Mouse (Mus musculus): ENCODE results near the gene Hdc. TPM values are rescaled to one million over a fixed set of nuclear protein-coding genes. Genes with fewer than 3 reads are reported as not detected.

Gene Hdc
- polyA plus RNA-seq, 1 experiment from 2014 or later, result 1.6 TPM

GRCm38 (mm10) chr2:126596347-126597072 lies 22.6 kb downstream of the Hdc start:
- Histone ChIP-seq H3K9ac (ENCODE audit: low read length) (no peak overlapping the region), H3K9me3 (ENCODE audit: control insufficient read depth, low read length) (no peaks in the 10 kb centered on the region), H3K36me3 (ENCODE audit: control insufficient read depth, insufficient read depth, low read length) (no peaks in the 10 kb centered on the region), H3K27ac (ENCODE audit: low read depth) (no peak overlapping the region), H3K4me3 (ENCODE audit: low read depth, low read length) (no peak overlapping the region), H3K4me2 (ENCODE audit: low read length) (no peak overlapping the region), H3K27me3 (replicated peaks; ENCODE audit: control insufficient read depth, insufficient read depth, low read length) (no peaks in the 10 kb centered on the region; the same call in 1 of the 2 replicates), H3K4me1 (replicated peaks; ENCODE audit: control insufficient read depth, insufficient read depth, low read length) (no peaks in the 10 kb centered on the region)
- WGBS, result 92% methylated on average over 7 of the region's 7 CpGs
- ATAC-seq (replicated peaks; ENCODE audit: low FRiP score, low TSS enrichment, low read depth), result no peak
- DNase-seq (ENCODE audit: low spot score), result no peak

GRCm38 (mm10) chr2:126593831-126594610 lies 25.1 kb downstream of the Hdc start:
- Histone ChIP-seq H3K9ac (ENCODE audit: low read length) (peak overlapping the region; percentile 37; the same call in 1 of the 2 replicates), H3K27me3 (replicated peaks; ENCODE audit: control insufficient read depth, insufficient read depth, low read length) (no peaks in the 10 kb centered on the region), H3K4me1 (replicated peaks; ENCODE audit: control insufficient read depth, insufficient read depth, low read length) (no peaks in the 10 kb centered on the region), H3K27ac (ENCODE audit: low read depth) (no peak overlapping the region), H3K4me2 (ENCODE audit: low read length) (peak overlapping the region; percentile 71), H3K36me3 (ENCODE audit: control insufficient read depth, insufficient read depth, low read length) (no peaks in the 10 kb centered on the region), H3K4me3 (ENCODE audit: low read depth, low read length) (peak overlapping the region; percentile 33), H3K9me3 (ENCODE audit: control insufficient read depth, low read length) (no peaks in the 10 kb centered on the region)
- ATAC-seq (replicated peaks; ENCODE audit: low FRiP score, low TSS enrichment, low read depth) (peak; percentile 58; the same call in 1 of the 2 replicates), DNase-seq (ENCODE audit: low spot score) (peak; percentile 86)
- 23% methylated on average over 26 of the region's 26 CpGs for WGBS

- Histone ChIP-seq H3K4me1 (replicated peaks; ENCODE audit: control insufficient read depth, insufficient read depth, low read length) (no peaks in the 10 kb centered on the region), H3K27ac (ENCODE audit: low read depth) (no peak overlapping the region), H3K36me3 (ENCODE audit: control insufficient read depth, insufficient read depth, low read length) (no peaks in the 10 kb centered on the region), H3K4me2 (ENCODE audit: low read length) (no peak overlapping the region), H3K9ac (ENCODE audit: low read length) (no peak overlapping the region), H3K4me3 (ENCODE audit: low read depth, low read length) (no peak overlapping the region), H3K9me3 (ENCODE audit: control insufficient read depth, low read length) (no peaks in the 10 kb centered on the region), H3K27me3 (replicated peaks; ENCODE audit: control insufficient read depth, insufficient read depth, low read length) (no peaks in the 10 kb centered on the region)
- WGBS, result 91% methylated on average over 4 of the region's 4 CpGs
- ATAC-seq (replicated peaks; ENCODE audit: low FRiP score, low TSS enrichment, low read depth) (no peak), DNase-seq (ENCODE audit: low spot score) (no peak)
These were observed 27.8 kb downstream of the Hdc start for GRCm38 (mm10) chr2:126591304-126591703.

- H3K4me2 ChIP-seq (ENCODE audit: low read length), result no peak overlapping the region
- ATAC-seq (replicated peaks; ENCODE audit: low FRiP score, low TSS enrichment, low read depth), result no peak
- no peaks in the 10 kb centered on the region for H3K27me3 ChIP-seq (replicated peaks; ENCODE audit: control insufficient read depth, insufficient read depth, low read length)
- no peaks in the 10 kb centered on the region for H3K36me3 ChIP-seq (ENCODE audit: control insufficient read depth, insufficient read depth, low read length)
- H3K4me1 ChIP-seq (replicated peaks; ENCODE audit: control insufficient read depth, insufficient read depth, low read length), result no peaks in the 10 kb centered on the region
- no peak overlapping the region for H3K27ac ChIP-seq (ENCODE audit: low read depth)
- H3K9ac ChIP-seq (ENCODE audit: low read length), result no peak overlapping the region
- no peak for DNase-seq (ENCODE audit: low spot score)
- 84% methylated on average over 3 of the region's 3 CpGs for WGBS
- H3K9me3 ChIP-seq (ENCODE audit: control insufficient read depth, low read length), result no peaks in the 10 kb centered on the region
- H3K4me3 ChIP-seq (ENCODE audit: low read depth, low read length), result no peak overlapping the region
These were observed 31.6 kb downstream of the Hdc start for GRCm38 (mm10) chr2:126587468-126587867.

GRCm38 (mm10) chr2:126584621-126585369 lies 34.3 kb downstream of the Hdc start:
- no peak overlapping the region for H3K27ac ChIP-seq (ENCODE audit: low read depth)
- no peaks in the 10 kb centered on the region for H3K27me3 ChIP-seq (replicated peaks; ENCODE audit: control insufficient read depth, insufficient read depth, low read length)
- no peak for DNase-seq (ENCODE audit: low spot score)
- no peak for ATAC-seq (replicated peaks; ENCODE audit: low FRiP score, low TSS enrichment, low read depth)
- no peaks in the 10 kb centered on the region for H3K9me3 ChIP-seq (ENCODE audit: control insufficient read depth, low read length)
- 76% methylated on average over 8 of the region's 8 CpGs for WGBS
- no peak overlapping the region for H3K4me3 ChIP-seq (ENCODE audit: low read depth, low read length)
- H3K9ac ChIP-seq (ENCODE audit: low read length), result no peak overlapping the region
- H3K4me1 ChIP-seq (replicated peaks; ENCODE audit: control insufficient read depth, insufficient read depth, low read length), result no peaks in the 10 kb centered on the region
- H3K4me2 ChIP-seq (ENCODE audit: low read length), result no peak overlapping the region
- H3K36me3 ChIP-seq (ENCODE audit: control insufficient read depth, insufficient read depth, low read length), result no peaks in the 10 kb centered on the region

GRCm38 (mm10) chr2:126583960-126584359 lies 35.1 kb downstream of the Hdc start:
- Histone ChIP-seq H3K36me3 (ENCODE audit: control insufficient read depth, insufficient read depth, low read length) (no peaks in the 10 kb centered on the region), H3K4me2 (ENCODE audit: low read length) (no peak overlapping the region), H3K9ac (ENCODE audit: low read length) (no peak overlapping the region), H3K27me3 (replicated peaks; ENCODE audit: control insufficient read depth, insufficient read depth, low read length) (no peaks in the 10 kb centered on the region), H3K27ac (ENCODE audit: low read depth) (no peak overlapping the region), H3K9me3 (ENCODE audit: control insufficient read depth, low read length) (no peaks in the 10 kb centered on the region), H3K4me1 (replicated peaks; ENCODE audit: control insufficient read depth, insufficient read depth, low read length) (no peaks in the 10 kb centered on the region), H3K4me3 (ENCODE audit: low read depth, low read length) (no peak overlapping the region)
- no peak for DNase-seq (ENCODE audit: low spot score)
- no peak for ATAC-seq (replicated peaks; ENCODE audit: low FRiP score, low TSS enrichment, low read depth)
- WGBS, result 69% methylated on average over 6 of the region's 6 CpGs

- DNase-seq (ENCODE audit: low spot score) (no peak), ATAC-seq (replicated peaks; ENCODE audit: low FRiP score, low TSS enrichment, low read depth) (no peak)
- H3K4me1 ChIP-seq (replicated peaks; ENCODE audit: control insufficient read depth, insufficient read depth, low read length), result no peaks in the 10 kb centered on the region
- H3K9me3 ChIP-seq (ENCODE audit: control insufficient read depth, low read length), result no peaks in the 10 kb centered on the region
- H3K9ac ChIP-seq (ENCODE audit: low read length), result no peak overlapping the region
- WGBS, result 85% methylated on average over 1 of the region's 1 CpGs
- no peak overlapping the region for H3K27ac ChIP-seq (ENCODE audit: low read depth)
- H3K36me3 ChIP-seq (ENCODE audit: control insufficient read depth, insufficient read depth, low read length), result no peaks in the 10 kb centered on the region
- no peaks in the 10 kb centered on the region for H3K27me3 ChIP-seq (replicated peaks; ENCODE audit: control insufficient read depth, insufficient read depth, low read length)
- H3K4me2 ChIP-seq (ENCODE audit: low read length), result no peak overlapping the region
- H3K4me3 ChIP-seq (ENCODE audit: low read depth, low read length), result no peak overlapping the region
These were observed 39.8 kb downstream of the Hdc start for GRCm38 (mm10) chr2:126579282-126579681.

- no peak overlapping the region for H3K4me3 ChIP-seq (ENCODE audit: low read depth, low read length)
- DNase-seq (ENCODE audit: low spot score), result no peak
- H3K9ac ChIP-seq (ENCODE audit: low read length), result no peak overlapping the region
- no peak overlapping the region for H3K4me2 ChIP-seq (ENCODE audit: low read length)
- H3K9me3 ChIP-seq (ENCODE audit: control insufficient read depth, low read length), result no peaks in the 10 kb centered on the region
- H3K27me3 ChIP-seq (replicated peaks; ENCODE audit: control insufficient read depth, insufficient read depth, low read length), result no peaks in the 10 kb centered on the region
- WGBS, result 68% methylated on average over 5 of the region's 5 CpGs
- no peak for ATAC-seq (replicated peaks; ENCODE audit: low FRiP score, low TSS enrichment, low read depth)
- no peak overlapping the region for H3K27ac ChIP-seq (ENCODE audit: low read depth)
- no peaks in the 10 kb centered on the region for H3K36me3 ChIP-seq (ENCODE audit: control insufficient read depth, insufficient read depth, low read length)
- no peaks in the 10 kb centered on the region for H3K4me1 ChIP-seq (replicated peaks; ENCODE audit: control insufficient read depth, insufficient read depth, low read length)
These were observed 41.7 kb downstream of the Hdc start for GRCm38 (mm10) chr2:126577362-126577761.

Measured in intestine, embryonic 14.5 days (tissue).